Mouse (Mus musculus) kidney, embryonic 14.5 days (tissue): ENCODE results near the gene Wfdc2. TPM values are rescaled to one million over a fixed set of nuclear protein-coding genes. Genes with fewer than 3 reads are reported as not detected.
A peak's percentile ranks its signal among the peaks of the same experiment; 100 is the strongest.

Source experiments
- ATAC-seq: fragments of 200-750 bp; cut with Nextera tagmentation; 2 replicates; pipeline ENCODE4 v1.8.0; 2017; ENCODE audit warnings: moderate number of reproducible peaks, mild to moderate bottlenecking, moderate TSS enrichment, moderate library complexity; ENCODE audit not compliant: low FRiP score, low TSS enrichment
- H3K27ac ChIP-seq: fragments of 300-500 bp; sonication (generic); 2 replicates; pipeline ENCODE4 v1.5.1; 2014; ENCODE audit warnings: low read depth, mild to moderate bottlenecking, low read length, moderate library complexity, mixed read lengths
- H3K27me3 ChIP-seq: fragments of 300-500 bp; sonication (generic); 2 replicates; pipeline ENCODE4 v1.6.1; 2014; ENCODE audit warnings: mild to moderate bottlenecking, low read length; ENCODE audit not compliant: control insufficient read depth, insufficient read depth
- H3K36me3 ChIP-seq: fragments of 300-500 bp; sonication (generic); 2 replicates; pipeline ENCODE4 v1.6.1; 2014; ENCODE audit warnings: low read length, mixed read lengths; ENCODE audit not compliant: control insufficient read depth, insufficient read depth
- H3K4me1 ChIP-seq: fragments of 300-500 bp; sonication (generic); 2 replicates; pipeline ENCODE4 v1.6.1; 2014; ENCODE audit warnings: low read length, mixed read lengths; ENCODE audit not compliant: control insufficient read depth, insufficient read depth
- H3K4me2 ChIP-seq: fragments of 300-500 bp; sonication (generic); replicated peaks from 2 replicates; pipeline ENCODE4 v1.6.1; 2014; ENCODE audit warnings: low read depth, mild to moderate bottlenecking, low read length
- H3K4me3 ChIP-seq: fragments of 300-500 bp; sonication (generic); 2 replicates; pipeline ENCODE4 v1.5.1; 2014; ENCODE audit warnings: mild to moderate bottlenecking, low read length
- H3K9ac ChIP-seq: fragments of 300-500 bp; sonication (generic); 2 replicates; pipeline ENCODE4 v1.6.1; 2014; ENCODE audit warnings: low read depth, mild to moderate bottlenecking, low read length, moderate library complexity
- H3K9me3 ChIP-seq: fragments of 300-500 bp; sonication (generic); 2 replicates; pipeline ENCODE4 v1.6.1; 2016; ENCODE audit warnings: low read length; ENCODE audit not compliant: control insufficient read depth
- WGBS: fragments of 180-500 bp; shearing (Covaris S2); extraction: QIAGEN DNeasy Blood & Tissue Kit; methylation state at CpG from one replicate; pipeline ENCODE4 v1.1.7; 2014; 5-methylcytosine and 5-hydroxymethylcytosine counted together
- polyA plus RNA-seq: library from polyadenylated mRNA; unstranded; fragments of >200 nt; fragmentation: Nextera tagmentation; extraction: Ambion mirVana; gene quantifications from 2 replicates; pipeline ENCODE4 v1.2.1, GENCODE M21; 2014

Wfdc2 gene
- 330 and 331 TPM in 2 replicates for polyA plus RNA-seq

DNA sequence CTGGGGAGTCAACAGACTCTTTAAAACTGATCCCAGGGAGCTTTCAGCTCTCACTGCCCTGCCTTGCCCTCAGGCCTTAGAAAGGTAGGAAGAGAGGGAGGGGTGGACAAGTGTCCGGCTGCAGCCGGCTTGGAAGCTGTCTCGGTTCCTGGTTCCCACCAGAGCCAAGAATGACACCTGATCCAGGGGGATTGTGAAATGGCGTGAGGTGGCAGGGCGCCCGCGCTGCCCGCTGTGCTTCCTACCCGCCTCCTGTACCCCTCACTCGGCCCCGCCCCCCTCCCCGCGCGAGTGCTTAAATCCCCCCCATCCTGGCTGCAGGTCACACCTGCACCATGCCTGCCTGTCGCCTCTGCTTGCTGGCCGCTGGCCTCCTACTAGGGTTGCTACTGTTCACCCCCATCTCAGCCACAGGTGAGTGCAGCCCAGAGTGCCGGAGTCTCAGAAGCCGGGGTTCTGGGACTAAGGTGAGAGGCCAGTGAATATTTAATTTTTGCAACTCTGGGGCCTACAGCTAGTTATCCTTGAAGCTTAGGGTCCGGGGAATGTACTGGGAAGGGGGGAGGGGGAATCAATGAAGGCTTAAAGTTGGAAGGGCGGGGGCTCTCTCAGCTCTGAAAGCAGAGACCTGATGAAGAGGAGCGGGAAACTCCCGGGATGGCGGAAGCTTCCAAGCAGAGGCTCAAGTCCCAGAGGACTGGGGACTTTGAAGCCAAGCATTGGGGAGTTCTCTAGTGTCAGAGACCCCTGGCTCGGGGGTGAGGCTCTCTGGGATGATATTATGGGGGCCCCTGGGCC is at the start of gene Wfdc2:
Gene Wfdc2 (plus strand): TSS at position 23 of the 798 bp plus-strand sequence.
- Histone ChIP-seq H3K9me3 (no peaks in the 10 kb centered on the region), H3K4me1 (0 out of 2 replicates have a peak, but pooled peaks cover 6% of the 10 kb centered on the region), H3K27ac (peak within 1 kb of the TSS; percentile 83), H3K4me3 (peak within 1 kb of the TSS; percentile 52), H3K4me2 (peak within 1 kb of the TSS; percentile 80), H3K27me3 (no peaks in the 10 kb centered on the region), H3K9ac (peak within 1 kb of the TSS; percentile 68), H3K36me3 (peaks cover 10% of the 10 kb centered on the region)
- peak; percentile 40 for ATAC-seq
- WGBS, result 4% methylated on average over 22 of the region's 24 CpGs

DNA sequence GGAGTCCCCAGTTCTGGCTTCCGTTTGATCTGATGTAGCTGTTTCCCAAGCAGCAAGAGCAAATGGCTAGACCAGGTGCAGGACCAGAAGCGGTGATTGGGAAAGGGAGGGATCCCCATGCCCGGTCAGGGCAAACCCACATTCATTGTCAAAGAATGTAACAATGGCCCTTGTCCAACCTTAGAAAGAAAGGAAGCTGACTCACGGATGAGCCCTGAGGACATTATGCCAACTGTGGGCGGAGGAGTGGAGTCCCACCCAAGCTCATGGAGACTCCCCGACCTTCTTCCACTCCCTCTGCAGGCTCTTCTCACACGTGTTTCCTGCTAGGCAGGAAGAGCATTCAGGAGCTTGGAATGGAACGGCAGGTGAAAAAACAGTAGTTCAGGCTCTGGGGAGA is 48.8 kb upstream of the Wfdc2 start:
- Histone ChIP-seq H3K4me2 (no peak overlapping the region), H3K4me1 (no peaks in the 10 kb centered on the region), H3K27ac (no peak overlapping the region), H3K9ac (no peak overlapping the region), H3K4me3 (no peak overlapping the region), H3K9me3 (no peaks in the 10 kb centered on the region), H3K36me3 (no peaks in the 10 kb centered on the region), H3K27me3 (no peaks in the 10 kb centered on the region)
- WGBS, result 79% methylated on average over 8 of the region's 8 CpGs
- ATAC-seq, result no peak

DNA sequence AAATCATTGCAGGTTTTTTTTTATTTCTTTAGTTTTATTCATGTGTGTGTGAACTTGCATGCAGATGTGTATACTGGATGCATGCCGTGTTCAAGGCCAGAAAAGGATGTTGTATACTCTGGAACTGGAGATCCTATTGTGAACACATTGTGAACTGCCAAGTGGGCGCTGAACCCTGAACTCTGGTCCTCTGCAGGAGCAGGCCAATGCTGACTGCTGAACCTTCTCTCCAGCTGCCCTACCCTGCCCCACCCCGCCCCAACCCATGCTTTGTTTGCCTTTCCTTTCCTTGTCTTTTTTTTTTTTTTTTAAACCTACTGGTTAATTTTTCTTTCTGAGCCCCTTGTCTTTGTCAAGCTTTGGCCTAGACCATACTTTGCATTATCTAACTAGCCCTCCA is 47.3 kb upstream of the Wfdc2 start:
- Histone ChIP-seq H3K27me3 (no peaks in the 10 kb centered on the region), H3K27ac (no peak overlapping the region), H3K4me2 (no peak overlapping the region), H3K4me1 (0 out of 2 replicates have a peak, but pooled peaks cover 3% of the 10 kb centered on the region), H3K36me3 (no peaks in the 10 kb centered on the region), H3K9me3 (no peaks in the 10 kb centered on the region), H3K9ac (no peak overlapping the region), H3K4me3 (no peak overlapping the region)
- WGBS, result 79% methylated on average over 3 of the region's 3 CpGs
- ATAC-seq, result no peak

DNA sequence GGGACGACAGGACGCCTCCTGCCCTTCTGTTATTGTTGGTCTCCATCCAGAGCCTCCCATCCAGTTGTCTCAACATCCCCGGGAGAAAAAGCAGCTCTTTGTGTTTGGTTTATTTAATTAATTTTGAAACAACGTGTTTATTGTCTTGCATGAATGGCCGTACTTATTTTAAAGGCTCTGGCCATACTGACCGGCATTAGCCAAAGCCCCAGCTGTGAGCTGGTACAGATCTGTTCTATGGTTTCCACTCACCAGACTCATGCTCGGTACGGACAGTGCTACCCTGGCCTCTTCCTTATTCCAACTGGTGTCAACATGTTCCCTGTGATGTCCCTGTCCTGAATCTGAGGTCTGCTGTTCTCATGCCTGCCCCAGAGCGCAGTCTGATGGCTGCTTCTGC is 46.3 kb upstream of the Wfdc2 start:
- Histone ChIP-seq H3K4me2 (no peak overlapping the region), H3K9ac (no peak overlapping the region), H3K4me1 (0 out of 2 replicates have a peak, but pooled peaks cover 3% of the 10 kb centered on the region), H3K4me3 (no peak overlapping the region), H3K27me3 (no peaks in the 10 kb centered on the region), H3K9me3 (no peaks in the 10 kb centered on the region), H3K36me3 (no peaks in the 10 kb centered on the region), H3K27ac (no peak overlapping the region)
- ATAC-seq, result no peak
- WGBS, result 77% methylated on average over 9 of the region's 9 CpGs

DNA sequence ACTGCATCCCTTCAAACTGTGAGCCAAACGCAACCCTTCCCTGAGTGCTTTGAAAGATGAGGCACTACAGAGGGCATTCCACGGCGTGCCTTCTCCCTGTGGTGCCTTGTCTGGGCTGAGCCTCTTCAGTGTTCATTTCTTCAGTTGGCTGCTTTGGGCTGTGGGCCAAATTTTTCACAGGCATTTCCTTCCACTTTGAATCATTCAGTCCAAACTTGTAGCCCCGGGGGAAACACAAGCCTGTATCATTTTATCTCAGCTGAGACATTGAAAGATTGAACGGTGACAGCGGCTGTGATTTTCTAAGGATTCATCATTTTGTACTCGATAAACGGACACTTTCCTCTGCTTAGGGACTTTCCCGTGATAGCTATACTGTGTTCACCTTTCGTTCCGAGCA is 45.6 kb upstream of the Wfdc2 start:
- Histone ChIP-seq H3K4me1 (0 out of 2 replicates have a peak, but pooled peaks cover 3% of the 10 kb centered on the region), H3K27ac (no peak overlapping the region), H3K27me3 (no peaks in the 10 kb centered on the region), H3K4me2 (no peak overlapping the region), H3K9me3 (no peaks in the 10 kb centered on the region), H3K36me3 (no peaks in the 10 kb centered on the region), H3K4me3 (no peak overlapping the region), H3K9ac (no peak overlapping the region)
- no peak for ATAC-seq
- WGBS, result 86% methylated on average over 11 of the region's 11 CpGs

DNA sequence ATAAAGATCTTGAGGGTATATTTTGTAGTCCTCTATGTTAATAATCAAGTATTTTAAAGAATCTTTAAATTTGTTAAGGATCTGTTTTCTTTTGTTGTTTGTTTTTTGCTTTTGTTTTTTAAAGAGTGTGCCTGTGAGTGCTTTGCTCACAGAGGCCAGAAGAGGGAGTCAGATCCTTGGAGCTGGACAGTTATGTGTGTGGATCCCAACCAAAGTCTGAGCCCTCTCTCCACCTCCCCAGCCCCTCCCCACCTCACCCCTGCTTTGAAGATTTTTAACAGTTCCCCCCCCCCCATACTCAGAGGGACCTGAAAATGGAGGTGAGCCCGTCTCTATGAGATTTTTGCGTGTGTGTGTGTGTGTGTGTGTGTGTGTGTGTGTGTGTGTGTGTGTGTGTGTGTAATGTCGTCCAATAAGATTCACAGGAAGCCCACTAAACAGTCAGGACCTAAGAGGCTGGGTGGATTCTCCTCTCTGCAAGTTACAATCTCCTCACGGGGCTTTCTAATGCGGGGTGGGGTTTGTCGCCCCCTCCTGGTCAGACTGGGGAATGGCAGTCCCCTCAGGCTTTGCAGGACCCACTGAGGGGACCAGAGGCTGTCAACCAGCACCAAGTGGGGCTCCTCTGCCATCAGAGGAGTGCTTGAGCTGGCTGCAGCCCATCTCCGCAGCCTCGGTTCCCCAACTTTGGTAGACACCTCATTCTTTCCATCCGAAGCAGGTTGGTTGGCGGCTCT is 44.6 kb upstream of the Wfdc2 start:
- Histone ChIP-seq H3K9me3 (no peaks in the 10 kb centered on the region), H3K4me3 (no peak overlapping the region), H3K27ac (no peak overlapping the region; the same call in 1 of the 2 replicates), H3K4me2 (no peak overlapping the region), H3K27me3 (no peaks in the 10 kb centered on the region), H3K9ac (no peak overlapping the region), H3K36me3 (no peaks in the 10 kb centered on the region), H3K4me1 (0 out of 2 replicates have a peak, but pooled peaks cover 3% of the 10 kb centered on the region)
- no peak for ATAC-seq
- WGBS, result 43% methylated on average over 9 of the region's 10 CpGs

DNA sequence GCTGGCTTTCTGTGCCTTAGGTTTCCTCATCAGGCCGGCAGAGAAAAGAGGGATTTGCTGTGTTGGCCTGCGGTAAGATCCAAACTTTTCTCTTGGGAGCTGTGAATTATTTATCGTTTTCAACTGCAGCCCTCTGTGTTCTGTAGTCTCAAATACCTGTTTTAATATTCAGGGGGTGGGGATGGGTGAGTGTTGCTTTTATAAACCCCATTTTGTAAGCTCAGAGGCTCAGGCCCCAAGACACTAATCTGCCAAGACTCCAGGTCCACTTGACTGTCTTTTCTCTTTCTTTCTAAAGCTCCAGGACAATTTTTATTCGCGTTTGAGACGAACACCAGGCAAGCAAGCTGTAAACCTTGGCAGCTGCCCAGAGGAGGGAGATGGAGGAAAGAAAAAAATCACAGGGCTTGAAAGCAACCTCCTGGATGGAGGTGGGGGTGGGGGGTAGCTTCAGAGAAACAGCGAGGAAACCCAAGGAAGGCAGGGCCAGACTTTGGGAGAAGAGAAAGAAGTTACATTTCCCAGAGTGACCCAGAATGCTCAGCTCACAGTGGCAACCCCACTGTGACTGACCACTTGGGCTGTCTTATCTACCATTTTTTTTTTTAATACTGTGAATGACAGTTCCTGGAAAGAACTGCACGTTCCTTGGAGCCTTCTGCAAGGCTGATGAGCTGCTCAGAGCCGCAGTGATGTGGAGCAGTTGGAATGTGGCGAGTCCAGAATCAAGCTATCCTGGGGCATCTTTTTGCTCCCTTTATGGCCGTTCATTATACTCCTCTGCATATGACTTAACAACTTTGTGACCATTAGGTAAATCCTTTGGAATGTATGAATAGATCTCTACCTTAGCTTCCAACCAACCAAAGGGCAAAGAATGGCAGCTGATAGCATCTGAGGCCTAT is 43.7 kb upstream of the Wfdc2 start:
- no peak overlapping the region for H3K4me2 ChIP-seq
- no peak overlapping the region for H3K4me3 ChIP-seq
- no peaks in the 10 kb centered on the region for H3K9me3 ChIP-seq
- no peaks in the 10 kb centered on the region for H3K27me3 ChIP-seq
- H3K27ac ChIP-seq, result no peak overlapping the region; the same call in 1 of the 2 replicates
- 43% methylated on average over 11 of the region's 11 CpGs for WGBS
- no peak overlapping the region for H3K9ac ChIP-seq
- no peak for ATAC-seq
- no peaks in the 10 kb centered on the region for H3K36me3 ChIP-seq
- 0 out of 2 replicates have a peak, but pooled peaks cover 3% of the 10 kb centered on the region for H3K4me1 ChIP-seq

DNA sequence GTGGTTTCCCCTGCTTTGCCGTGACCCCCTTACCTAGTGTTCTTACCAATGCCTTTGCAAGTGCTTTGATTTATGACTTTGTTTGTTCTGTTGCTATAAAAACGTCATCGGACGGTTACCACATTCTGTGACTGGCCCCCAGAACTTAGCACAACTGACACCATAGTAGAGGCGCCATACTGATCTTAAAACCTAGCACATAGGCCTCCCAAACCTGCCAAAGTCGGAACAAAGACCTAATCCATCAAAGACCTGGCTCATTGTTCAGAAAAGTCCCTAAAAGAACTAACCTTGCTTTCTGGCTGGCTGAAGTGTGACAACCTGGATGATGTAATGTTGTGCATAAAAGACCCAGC is 43.1 kb upstream of the Wfdc2 start:
- Histone ChIP-seq H3K36me3 (no peaks in the 10 kb centered on the region), H3K27me3 (no peaks in the 10 kb centered on the region), H3K27ac (0 out of 2 replicates have a peak overlapping the region, but pooled peaks have one; percentile 17), H3K4me3 (no peak overlapping the region), H3K4me1 (0 out of 2 replicates have a peak, but pooled peaks cover 3% of the 10 kb centered on the region), H3K9ac (no peak overlapping the region), H3K9me3 (no peaks in the 10 kb centered on the region), H3K4me2 (no peak overlapping the region)
- no peak for ATAC-seq
- WGBS, result 38% methylated on average over 6 of the region's 6 CpGs
